Mouse (Mus musculus) stomach, postnatal 0 days (tissue): ENCODE results near the gene Myef2. TPM values are rescaled to one million over a fixed set of nuclear protein-coding genes. Genes with fewer than 3 reads are reported as not detected.
A peak's percentile ranks its signal among the peaks of the same experiment; 100 is the strongest.

ENCODE experiments used
- ATAC-seq: fragments of 200-750 bp; cut with Nextera tagmentation; 2 replicates; pipeline ENCODE4 v1.8.0; 2017; ENCODE audit not compliant: low FRiP score, low TSS enrichment
- DNase-seq: peaks from one replicate; pipeline ENCODE4 v3.0.0-alpha.2; 2016; ENCODE audit warnings: low spot score
- H3K27ac ChIP-seq: fragments of 300-500 bp; sonication (generic); replicated peaks from 2 replicates; pipeline ENCODE4 v1.5.1; 2014; ENCODE audit warnings: mild to moderate bottlenecking, control low read depth
- H3K27me3 ChIP-seq: fragments of 300-500 bp; sonication (generic); 2 replicates; pipeline ENCODE4 v1.6.1; 2014; ENCODE audit warnings: low read length; ENCODE audit not compliant: control insufficient read depth, insufficient read depth
- H3K36me3 ChIP-seq: fragments of 300-500 bp; sonication (generic); 2 replicates; pipeline ENCODE4 v1.6.1; 2014; ENCODE audit warnings: low read length, mixed read lengths; ENCODE audit not compliant: control insufficient read depth, insufficient read depth
- H3K4me1 ChIP-seq: fragments of 300-500 bp; sonication (generic); replicated peaks from 2 replicates; pipeline ENCODE4 v1.6.1; 2014; ENCODE audit warnings: antibody characterized with exemption; ENCODE audit not compliant: control insufficient read depth, insufficient read depth
- H3K4me2 ChIP-seq: fragments of 300-500 bp; sonication (generic); replicated peaks from 2 replicates; pipeline ENCODE4 v1.6.1; 2014; ENCODE audit warnings: low read depth, mild to moderate bottlenecking, control low read depth, moderate library complexity
- H3K4me3 ChIP-seq: fragments of 300-500 bp; sonication (generic); 2 replicates; pipeline ENCODE4 v1.5.1; 2014; ENCODE audit warnings: low read depth, low read length, control low read depth
- H3K9ac ChIP-seq: fragments of 300-500 bp; sonication (generic); 2 replicates; pipeline ENCODE4 v1.6.1; 2014; ENCODE audit warnings: mild to moderate bottlenecking, low read length, control low read depth, mixed read lengths
- H3K9me3 ChIP-seq: fragments of 300-500 bp; sonication (generic); 2 replicates; pipeline ENCODE4 v1.6.1; 2016; ENCODE audit warnings: low read length; ENCODE audit not compliant: control insufficient read depth
- CTCF ChIP-seq: IDR thresholded peaks from 2 replicates; pipeline ENCODE4 v1.5.1; 2016; ENCODE audit warnings: antibody characterized with exemption, low read depth, mild to moderate bottlenecking, moderate library complexity
- EP300 ChIP-seq: optimal IDR thresholded peaks from 2 replicates; pipeline ENCODE3; 2016; ENCODE audit warnings: antibody characterized with exemption
- WGBS: fragments of 180-500 bp; shearing (Covaris S2); extraction: QIAGEN DNeasy Blood & Tissue Kit; methylation state at CpG from one replicate; pipeline ENCODE4 v1.1.7; 2014; 5-methylcytosine and 5-hydroxymethylcytosine counted together
- polyA plus RNA-seq: library from polyadenylated mRNA; unstranded; fragments of >200 nt; fragmentation: Nextera tagmentation; extraction: Ambion mirVana; gene quantifications from 2 replicates; pipeline ENCODE4 v1.2.1, GENCODE M21; 2015

Gene Myef2
- polyA plus RNA-seq, 1 experiment from 2014 or later: 22.1 TPM

DNA sequence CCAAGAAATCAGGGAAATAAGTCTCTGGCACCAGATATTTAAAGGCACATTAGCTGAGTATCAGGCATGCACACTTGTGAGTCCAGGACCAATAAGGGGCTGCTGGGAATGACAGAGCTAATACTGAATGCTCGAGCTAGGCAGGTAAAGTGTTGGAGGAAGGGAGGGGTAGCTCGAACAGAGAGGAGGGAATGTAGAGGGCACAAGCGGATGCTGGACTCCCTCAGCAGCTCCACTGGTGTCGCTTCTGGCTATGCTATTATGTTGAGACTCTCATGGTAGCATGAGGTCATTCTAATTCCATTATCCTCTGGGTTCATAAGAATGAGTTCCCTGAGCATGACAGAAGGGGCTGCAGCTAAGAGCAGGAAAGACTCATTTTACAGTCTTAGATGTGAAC is 60.5 kb downstream of the Myef2 start:
- ATAC-seq (no peak), DNase-seq (no peak)
- Histone ChIP-seq H3K4me3 (no peak overlapping the region), H3K27me3 (no peaks in the 10 kb centered on the region), H3K4me2 (no peak overlapping the region), H3K9me3 (no peaks in the 10 kb centered on the region), H3K9ac (no peak overlapping the region), H3K27ac (no peak overlapping the region), H3K36me3 (no peaks in the 10 kb centered on the region), H3K4me1 (no peaks in the 10 kb centered on the region)
- WGBS: 52% methylated on average over 4 of the region's 4 CpGs
- no peak for TF ChIP-seq EP300
- TF ChIP-seq CTCF: no peak

DNA sequence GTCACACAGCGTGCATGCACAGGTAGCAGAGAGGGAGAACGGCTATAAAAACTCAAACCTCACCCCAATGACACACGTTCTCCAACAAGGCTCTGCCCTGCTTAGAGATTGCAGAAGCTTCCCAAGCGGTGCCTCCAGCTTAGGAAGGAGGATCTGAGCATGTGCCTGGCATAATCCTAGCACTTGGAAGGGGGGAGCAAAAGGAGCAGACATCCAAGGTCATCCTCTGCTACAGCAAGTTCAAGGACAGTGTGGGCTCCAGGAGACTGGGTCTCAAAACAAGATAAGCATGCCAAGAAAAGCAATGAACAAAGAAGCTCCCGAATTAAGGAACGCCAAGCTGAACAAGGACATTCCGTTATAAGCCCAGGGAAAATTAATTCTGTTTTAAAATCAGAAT is 62.0 kb downstream of the Myef2 start:
- Histone ChIP-seq H3K4me2 (no peak overlapping the region), H3K9me3 (no peaks in the 10 kb centered on the region), H3K36me3 (no peaks in the 10 kb centered on the region), H3K9ac (no peak overlapping the region), H3K4me3 (no peak overlapping the region), H3K27me3 (no peaks in the 10 kb centered on the region), H3K4me1 (no peaks in the 10 kb centered on the region), H3K27ac (no peak overlapping the region)
- no peak for TF ChIP-seq EP300
- TF ChIP-seq CTCF: no peak
- ATAC-seq (no peak), DNase-seq (no peak)
- WGBS: 86% methylated on average over 7 of the region's 7 CpGs

DNA sequence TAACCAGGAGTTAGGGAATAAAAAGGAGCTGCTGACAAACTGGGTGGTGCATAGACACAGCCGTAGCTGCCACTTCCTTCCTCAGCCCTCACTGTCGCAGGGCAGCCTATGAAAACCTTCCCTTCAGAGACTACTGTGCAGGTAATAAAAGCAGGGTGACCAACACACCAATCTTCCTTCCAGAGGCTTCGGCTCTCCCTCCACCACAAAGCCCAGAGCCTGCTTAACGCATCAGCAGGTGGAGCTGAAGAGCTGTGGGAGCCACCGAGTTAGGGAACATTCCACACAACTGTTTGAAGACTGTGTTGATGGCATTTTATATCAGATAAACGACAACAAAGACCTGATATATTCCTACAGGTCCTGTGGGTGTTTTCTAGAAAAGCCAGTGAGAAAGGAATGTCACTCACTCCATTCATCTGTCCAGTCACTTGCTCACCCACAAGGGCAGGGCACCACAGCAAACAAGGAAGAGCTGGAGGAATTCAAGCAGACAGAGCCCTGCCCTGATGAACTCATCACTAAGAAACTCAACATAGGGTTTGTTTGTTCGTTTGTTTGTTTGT is 66.1 kb downstream of the Myef2 start:
- 24% methylated on average over 7 of the region's 7 CpGs for WGBS
- TF ChIP-seq EP300 (no peak), CTCF (peak; percentile 65)

DNA sequence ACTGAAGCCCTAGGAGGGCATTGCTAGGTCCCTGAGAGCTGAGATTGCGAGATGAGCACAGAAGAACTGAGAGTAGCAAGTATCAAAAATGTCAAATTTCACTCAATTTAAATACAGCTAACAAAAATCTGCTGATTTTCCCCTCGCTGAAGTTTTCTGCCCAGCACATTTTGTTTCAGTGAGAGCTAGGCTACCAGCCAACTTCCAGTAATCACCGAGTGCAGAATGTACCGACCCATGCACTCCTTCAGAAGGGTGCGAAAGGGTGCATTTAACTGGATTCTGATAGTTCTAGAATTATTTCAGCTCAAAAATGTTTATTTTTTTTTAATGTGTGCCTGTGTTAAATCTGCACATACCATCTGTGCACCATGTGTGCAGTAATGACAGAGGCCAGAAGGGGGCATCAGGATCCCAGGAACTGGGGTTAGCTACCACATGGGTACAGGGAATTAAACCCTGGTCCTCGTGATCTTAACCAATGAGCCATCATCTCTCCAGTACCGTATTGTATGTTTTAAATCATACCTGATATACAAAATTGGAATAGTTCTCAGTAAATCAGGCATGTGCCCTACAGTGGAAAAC is 68.1 kb downstream of the Myef2 start:
- TF ChIP-seq CTCF (peak; percentile 44), EP300 (no peak)
- H3K4me1 ChIP-seq: no peaks in the 10 kb centered on the region
- H3K27ac ChIP-seq: no peak overlapping the region
- H3K9ac ChIP-seq: no peak overlapping the region
- H3K9me3 ChIP-seq: no peaks in the 10 kb centered on the region
- no peak overlapping the region for H3K4me3 ChIP-seq
- H3K27me3 ChIP-seq: no peaks in the 10 kb centered on the region
- DNase-seq: no peak
- no peak for ATAC-seq
- no peak overlapping the region for H3K4me2 ChIP-seq
- no peaks in the 10 kb centered on the region for H3K36me3 ChIP-seq
- 75% methylated on average over 7 of the region's 7 CpGs for WGBS

More for the DNA sequence above, 66.1 kb downstream of the Myef2 start:
- H3K9ac ChIP-seq: no peak overlapping the region
- H3K4me2 ChIP-seq: no peak overlapping the region
- H3K4me1 ChIP-seq: no peaks in the 10 kb centered on the region
- DNase-seq (no peak), ATAC-seq (no peak)
- H3K36me3 ChIP-seq: no peaks in the 10 kb centered on the region
- no peak overlapping the region for H3K27ac ChIP-seq
- H3K4me3 ChIP-seq: no peak overlapping the region
- no peaks in the 10 kb centered on the region for H3K27me3 ChIP-seq
- no peaks in the 10 kb centered on the region for H3K9me3 ChIP-seq

Other genes with a start within 250 kb of the Myef2 start
- 0.62 and 0.73 TPM in 2 replicates for gene Slc24a5, start 55.5 kb downstream of the Myef2 start, polyA plus RNA-seq
- gene Ctxn2, start 13.0 kb upstream of the Myef2 start, polyA plus RNA-seq: 0.28 and 0.33 TPM in 2 replicates
- not detected in 2 replicates for gene Slc12a1, start 28.8 kb upstream of the Myef2 start, polyA plus RNA-seq
- gene Dut, start 123.5 kb upstream of the Myef2 start, polyA plus RNA-seq: 50.6 and 53.5 TPM in 2 replicates